Comparison of ENCODE assay signal across 20 mouse cellular contexts in genomic region chr12:39328377-39328776, GRCm38 (mm10).
"Had no signal": no experiment of that assay in that cellular context is flagged by ENCODE, and none has a peak within 500 bp of the region (broad histone marks: within the 10 kb centered on the region; RNA-seq: fewer than 3 reads in every experiment).

No protein-coding gene starts in this region.

- H3K9ac ChIP-seq: limb, embryonic 12.5 days; limb, embryonic 15.5 days; liver, embryonic 14.5 days; liver, postnatal 0 days; lung, embryonic 14.5 days; midbrain, embryonic 12.5 days; stomach, embryonic 15.5 days had no signal

- H3K4me3 ChIP-seq: limb, embryonic 12.5 days; limb, embryonic 15.5 days; midbrain, embryonic 12.5 days; stomach, embryonic 15.5 days had no signal

- ATAC-seq: intestine, embryonic 16.5 days; liver, postnatal 0 days; lung, postnatal 0 days had no signal

- H3K27ac ChIP-seq: limb, embryonic 12.5 days; limb, embryonic 15.5 days; liver, embryonic 14.5 days; macrophage; midbrain, embryonic 12.5 days; stomach, embryonic 15.5 days had no signal

- H3K27me3 ChIP-seq: limb, embryonic 12.5 days; limb, embryonic 15.5 days; midbrain, embryonic 12.5 days; stomach, embryonic 15.5 days had no signal

- DNase-seq: kidney, adult 18-20 months; kidney, adult 9 months; kidney, postnatal 14 days; kidney, postnatal 4 days; left cerebral cortex, postnatal 4 days; liver, postnatal 0 days; lung, embryonic 14.5 days; retina, postnatal 1 day; right cerebral cortex, postnatal 25 days; spleen, adult 18-20 months; thymus, postnatal 25 days had no signal

- H3K36me3 ChIP-seq: limb, embryonic 12.5 days; limb, embryonic 15.5 days; midbrain, embryonic 12.5 days; stomach, embryonic 15.5 days had no signal

- H3K9me3 ChIP-seq: limb, embryonic 12.5 days; limb, embryonic 15.5 days; midbrain, embryonic 12.5 days; stomach, embryonic 15.5 days had no signal

- H3K4me1 ChIP-seq: limb, embryonic 12.5 days; midbrain, embryonic 12.5 days; stomach, embryonic 15.5 days had no signal

- H3K4me2 ChIP-seq: limb, embryonic 12.5 days; limb, embryonic 15.5 days; liver, embryonic 11.5 days; lung, embryonic 14.5 days; midbrain, embryonic 12.5 days; stomach, embryonic 15.5 days had no signal
